Mouse (Mus musculus) ovary, postnatal 14 days (tissue): ENCODE results near the gene Gzmd.
"Not testable (repeated sequence)": the region's sequence is repeated elsewhere in the genome, so short reads cannot be mapped to it uniquely, and the experiment has no call there.

Source experiments
- DNase-seq: peaks from one replicate; pipeline ENCODE4 v3.0.0; 2022; ENCODE audit warnings: low spot score

The Gzmd gene

GRCm38 (mm10) chr14:56132508-56132907 is at the start of gene Gzmd:
TSS of gene Gzmd (minus strand) at chr14:56132608.
- not testable (repeated sequence) for DNase-seq

DNA sequence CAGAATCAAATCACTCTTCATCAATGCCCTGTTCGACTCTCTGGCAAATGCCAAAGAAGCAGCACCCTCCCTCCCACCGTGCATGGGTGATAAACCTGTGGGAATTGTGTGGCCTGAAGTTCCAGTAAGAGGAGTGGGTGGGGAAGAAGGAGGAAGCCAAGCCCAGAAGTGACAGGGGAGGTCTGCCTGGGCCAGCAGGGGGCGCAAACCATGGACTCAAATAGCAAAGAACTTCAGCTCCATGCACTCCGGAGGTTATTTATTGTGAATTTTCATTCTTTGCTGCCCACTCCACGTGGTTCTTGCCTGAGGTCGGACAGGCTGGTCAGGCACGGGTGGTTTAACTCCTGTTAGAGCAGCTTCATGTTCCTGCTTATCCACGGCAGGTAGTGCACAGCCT is 45.2 kb upstream of the Gzmd start:
- DNase-seq, result peak; percentile 31

GRCm38 (mm10) chr14:56174499-56174898 is 42.1 kb upstream of the Gzmd start, which contains the start of gene Gzmn:
TSS of gene Gzmn (minus strand) at chr14:56174599.
- no peak for DNase-seq

DNA sequence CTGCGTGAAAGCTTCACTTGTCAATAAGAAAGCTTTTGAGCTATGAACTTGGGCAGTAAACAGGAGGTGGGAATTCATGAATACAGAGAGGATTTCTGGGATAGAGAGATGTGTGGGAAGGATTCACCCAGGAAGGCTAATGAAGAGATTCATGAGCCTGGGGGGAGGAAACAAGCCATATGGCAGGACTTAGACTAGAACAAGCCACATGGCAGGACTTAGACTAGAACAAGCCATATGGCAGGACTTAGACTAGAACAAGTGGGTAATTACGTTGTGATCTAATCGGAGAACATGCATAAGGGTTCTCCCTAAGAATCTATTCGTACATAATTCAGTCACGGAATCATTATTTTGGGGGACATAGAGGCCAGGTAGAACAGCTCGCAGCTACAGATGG is 41.0 kb upstream of the Gzmd start:
- no peak for DNase-seq

DNA sequence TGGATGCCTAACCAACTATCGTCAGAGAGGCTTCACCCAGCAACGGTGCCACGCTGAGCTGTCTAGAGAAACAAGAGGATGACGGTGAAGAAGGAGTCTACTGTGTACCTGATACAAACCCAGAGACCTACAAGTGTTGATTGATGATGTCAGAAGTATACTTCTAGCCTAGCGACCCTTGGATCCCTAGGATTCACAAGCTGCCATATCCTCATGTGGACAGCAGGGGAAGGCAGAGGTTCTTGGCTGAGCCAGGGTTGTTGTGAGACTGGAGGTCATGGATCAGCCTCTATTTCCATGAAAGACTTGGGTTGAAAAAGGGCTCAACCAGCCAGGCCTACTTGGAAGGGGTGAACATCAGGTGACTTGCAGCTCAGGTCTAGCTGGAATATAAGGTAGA is 40.3 kb upstream of the Gzmd start:
- DNase-seq, result no peak

GRCm38 (mm10) chr14:56168009-56168408 is 35.6 kb upstream of the Gzmd start:
- no peak for DNase-seq

- DNase-seq, result no peak
Observed at GRCm38 (mm10) chr14:56162109-56162508, 29.7 kb upstream of the Gzmd start.

- not testable (repeated sequence) for DNase-seq
Observed at GRCm38 (mm10) chr14:56159479-56159878, 27.1 kb upstream of the Gzmd start, which contains the start of gene Gzmg. TSS of gene Gzmg (minus strand) at chr14:56159579.

- no peak for DNase-seq
Observed at GRCm38 (mm10) chr14:56155340-56155739, 22.9 kb upstream of the Gzmd start.

DNA sequence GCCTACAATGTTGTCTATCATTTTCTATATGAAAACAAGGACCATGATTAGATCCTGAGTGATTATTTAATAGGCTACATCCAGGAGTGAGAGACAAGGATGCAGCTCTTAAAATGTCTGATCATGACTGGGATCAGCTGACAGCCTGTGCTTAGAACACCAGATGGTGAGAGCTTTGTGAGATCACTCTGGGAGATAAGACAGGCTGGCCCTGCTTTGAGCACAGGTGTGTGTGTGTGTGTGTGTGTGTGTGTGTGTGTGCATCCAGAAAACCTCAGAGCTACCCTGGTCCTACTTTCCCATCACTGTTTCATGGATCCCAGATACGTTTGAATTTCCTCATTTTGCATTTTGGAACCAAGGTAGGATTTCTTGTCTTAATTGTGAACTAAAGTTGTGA is 1.3 kb upstream of the Gzmd start:
- DNase-seq, result not testable (repeated sequence)

DNA sequence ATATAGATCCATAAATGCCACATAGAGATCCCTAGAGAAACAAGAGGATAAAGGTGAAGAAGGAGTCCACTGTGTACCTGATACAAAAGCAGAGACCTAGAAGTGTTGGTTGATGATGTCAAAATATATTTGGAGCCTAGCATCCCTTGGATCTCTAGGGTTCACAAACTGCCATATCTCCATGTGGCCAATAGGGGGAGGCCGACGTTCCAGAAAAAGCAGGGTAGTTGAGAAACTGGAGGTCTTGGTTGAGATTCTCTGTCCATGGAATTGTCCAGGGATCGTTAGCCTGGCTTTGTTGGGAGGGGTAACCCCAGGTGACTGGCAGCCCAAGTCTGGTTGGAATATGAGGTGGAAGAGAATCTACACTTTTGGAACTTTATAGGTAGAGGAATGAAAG is 4.1 kb downstream of the Gzmd start:
- no peak for DNase-seq

DNA sequence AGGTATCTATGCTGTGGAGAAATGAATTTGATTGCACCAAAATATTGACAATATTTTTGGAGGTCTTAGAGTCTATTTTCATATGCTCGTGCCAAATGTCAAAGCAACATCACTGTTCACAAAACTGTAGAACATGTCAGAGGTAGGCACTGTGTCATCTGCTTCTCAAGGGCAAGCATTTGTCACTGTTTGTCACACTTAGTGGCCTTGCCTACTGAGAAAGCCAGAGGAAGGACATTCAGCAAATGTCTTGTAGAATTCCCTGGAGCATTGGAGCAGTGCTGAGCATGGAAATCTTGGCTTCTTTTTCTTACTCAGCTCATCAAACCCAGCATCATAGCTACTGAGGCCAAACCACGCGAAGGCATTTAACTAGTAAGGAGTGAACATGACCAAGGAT is 8.9 kb downstream of the Gzmd start:
- no peak for DNase-seq

- DNase-seq, result no peak
Observed at GRCm38 (mm10) chr14:56120525-56120924, 11.9 kb downstream of the Gzmd start, which contains the start of gene Gzme. TSS of gene Gzme (minus strand) at chr14:56120625.

GRCm38 (mm10) chr14:56115531-56116310 is 16.7 kb downstream of the Gzmd start:
- DNase-seq, result not testable (repeated sequence)

- DNase-seq, result no peak
Observed at GRCm38 (mm10) chr14:56105447-56106180, 26.8 kb downstream of the Gzmd start.

DNA sequence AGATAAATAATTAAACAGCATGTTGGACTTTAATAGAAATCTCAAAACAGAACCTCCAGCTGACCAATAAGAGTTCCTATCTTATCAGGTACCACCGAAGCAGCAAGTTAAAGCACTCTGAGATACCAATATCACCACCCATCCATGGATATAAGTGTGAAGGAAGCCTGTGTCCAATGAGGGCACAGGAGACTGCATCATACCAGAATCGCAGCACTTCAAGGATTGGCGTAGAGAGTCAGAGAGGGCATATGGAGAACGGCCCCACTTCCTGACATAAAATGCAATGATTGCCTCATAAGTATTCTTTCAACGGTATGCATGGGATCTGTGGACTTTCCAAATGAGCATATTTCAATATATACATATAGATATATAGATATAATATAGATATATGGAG is 27.4 kb downstream of the Gzmd start:
- no peak for DNase-seq

DNA sequence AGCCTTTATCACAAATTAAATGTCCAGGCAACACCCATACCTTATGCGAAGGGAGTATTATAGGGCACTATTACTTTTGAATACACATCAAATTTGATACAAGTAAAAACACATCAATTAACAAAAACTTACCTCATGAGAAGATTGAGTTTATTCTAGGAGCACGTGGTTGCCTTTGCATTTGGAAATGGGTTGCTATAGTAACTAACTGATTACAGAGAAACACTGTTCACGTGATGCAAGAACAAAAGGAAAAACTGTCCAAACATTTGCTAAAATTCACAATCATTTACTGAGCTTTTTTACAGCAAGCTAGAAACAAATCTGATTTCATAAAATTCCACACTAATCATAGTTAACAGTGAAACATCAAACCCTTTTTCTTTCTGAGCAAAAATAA is 29.0 kb downstream of the Gzmd start:
- DNase-seq, result no peak

DNA sequence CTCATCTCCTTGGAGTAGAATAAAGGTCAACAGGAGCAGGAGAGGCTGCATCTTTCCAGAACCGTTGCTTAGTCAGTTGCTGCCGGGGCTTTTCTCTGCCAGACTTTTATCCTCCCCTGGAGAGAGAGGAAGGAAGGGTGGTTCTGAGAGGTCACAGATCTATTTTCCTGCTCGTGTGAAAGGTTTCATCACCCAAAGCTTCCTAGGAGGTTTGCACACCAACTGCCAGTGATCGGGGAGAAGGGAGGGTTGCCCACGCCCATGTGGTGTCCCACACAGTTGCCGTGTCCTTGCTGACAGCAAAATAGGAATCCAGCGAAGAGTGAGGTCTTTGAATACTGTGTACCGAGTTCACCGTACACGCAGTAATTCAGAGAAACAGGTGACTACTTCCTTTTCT is 30.0 kb downstream of the Gzmd start, which contains the start of gene Ctsg:
Ctsg (minus strand) TSS at position 189 of the 400 bp plus-strand sequence.
- no peak for DNase-seq

DNA sequence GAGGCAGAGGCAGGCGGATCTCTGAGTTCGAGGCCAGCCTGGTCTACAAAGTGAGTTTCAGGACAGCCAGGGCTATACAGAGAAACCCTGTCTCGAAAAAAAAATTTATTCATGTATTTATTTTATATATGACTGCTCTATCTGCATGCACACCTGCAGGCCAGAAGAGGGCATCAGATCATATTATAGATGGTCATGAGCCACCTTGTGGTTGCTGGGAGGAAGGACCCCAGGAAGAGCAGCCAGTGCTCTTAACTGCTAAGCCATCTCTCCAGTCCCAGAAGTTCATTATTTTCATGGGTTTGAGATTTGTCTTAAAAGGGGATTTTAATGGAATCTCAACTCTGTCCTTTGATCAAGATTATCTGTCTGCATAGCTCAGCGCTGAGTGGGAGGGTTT is 33.5 kb downstream of the Gzmd start:
- no peak for DNase-seq

DNA sequence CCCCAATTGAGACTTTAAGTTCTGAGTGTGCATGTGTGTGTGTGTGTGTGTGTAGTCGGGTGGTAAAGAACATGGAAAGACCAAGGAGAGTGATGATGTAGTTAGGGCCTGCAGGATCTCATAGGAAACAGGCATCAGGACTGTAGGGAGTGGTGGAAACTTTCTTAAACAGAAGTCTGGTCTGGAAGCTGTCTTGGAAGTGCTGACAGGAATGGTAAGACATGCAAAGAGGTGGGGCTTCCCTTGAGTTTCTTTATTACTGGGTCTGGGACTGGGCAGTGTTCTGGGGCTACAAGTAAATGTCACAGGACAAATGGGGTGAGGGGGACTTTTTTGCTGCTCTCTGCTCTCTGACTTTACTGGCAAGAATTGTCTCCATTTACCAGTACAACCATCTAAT is 34.8 kb downstream of the Gzmd start:
- no peak for DNase-seq

DNA sequence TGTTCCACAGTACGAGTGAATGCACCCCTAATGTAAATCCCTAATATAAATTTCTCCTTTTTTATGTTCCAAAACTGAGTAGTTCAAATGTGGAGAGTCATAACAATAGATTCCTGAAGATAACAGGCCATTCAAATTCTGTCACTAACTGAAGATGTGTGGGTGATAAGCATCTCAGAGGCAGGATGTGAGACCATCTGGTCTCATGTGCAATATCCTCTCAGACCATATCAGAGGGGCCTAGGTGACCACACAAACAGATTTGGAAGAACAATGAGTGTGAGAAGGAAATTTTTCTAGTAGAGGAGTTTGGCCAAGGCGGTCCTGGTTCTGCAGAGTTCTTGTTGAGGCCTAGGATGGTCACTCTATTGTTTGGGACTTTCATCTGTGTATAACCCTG is 39.1 kb downstream of the Gzmd start:
- DNase-seq, result no peak

DNA sequence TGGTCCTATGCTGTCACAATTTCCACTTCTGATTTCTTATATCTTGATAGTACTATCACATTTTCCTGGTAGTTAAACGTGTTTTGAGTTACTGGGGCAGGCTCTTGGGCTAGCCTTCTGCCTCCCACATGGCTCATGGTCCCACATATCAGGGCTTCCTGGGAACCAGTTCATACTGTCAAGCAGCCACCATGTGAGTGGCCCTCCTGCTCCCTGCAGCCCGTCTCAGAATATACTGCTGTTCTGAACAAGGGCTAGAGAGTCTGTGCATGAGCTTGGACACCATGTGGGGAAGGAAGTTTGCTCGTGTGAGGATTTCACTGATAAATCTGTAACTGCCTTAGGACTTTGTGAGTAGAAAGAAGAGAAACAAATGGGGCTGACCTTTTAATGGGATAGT is 45.7 kb downstream of the Gzmd start:
- DNase-seq, result no peak

GRCm38 (mm10) chr14:56085167-56085566 is 47.2 kb downstream of the Gzmd start, which contains the start of gene Mcpt8:
TSS of gene Mcpt8 (minus strand) at chr14:56085273.
- DNase-seq, result no peak
